Mouse (Mus musculus) left cerebral cortex, postnatal 14 days (tissue): ENCODE data around the gene Olfr728. TPM values are rescaled to one million over a fixed set of nuclear protein-coding genes. Genes with fewer than 3 reads are reported as not detected.

Experiments
- DNase-seq, 2 experiments: peaks; one replicate each; pipeline ENCODE4 v3.0.0; 2021 to 2022; ENCODE audit warnings: low spot score in 2 of 2, mixed read lengths in 1 of 2
- intact Hi-C: fragments of 180-260 bp; cut with DNase I; formaldehyde crosslinking; loops from one replicate; pipeline ENCODE4 v1.15.1; 2025
- long read RNA-seq, 2 experiments: library from polyadenylated mRNA; stranded (forward); transcript quantifications; one replicate each; pipeline ENCODE4 v2.0.0; 2021
- total RNA-seq, 2 experiments: library from RNA; stranded (reverse); gene quantifications; 2 replicates each; pipeline ENCODE4 v1.2.3; 2021

The Olfr728 gene
- total RNA-seq = not detected
- long read RNA-seq, experiment 1 = 0 reads
- long read RNA-seq, experiment 2 = 0 reads

DNA sequence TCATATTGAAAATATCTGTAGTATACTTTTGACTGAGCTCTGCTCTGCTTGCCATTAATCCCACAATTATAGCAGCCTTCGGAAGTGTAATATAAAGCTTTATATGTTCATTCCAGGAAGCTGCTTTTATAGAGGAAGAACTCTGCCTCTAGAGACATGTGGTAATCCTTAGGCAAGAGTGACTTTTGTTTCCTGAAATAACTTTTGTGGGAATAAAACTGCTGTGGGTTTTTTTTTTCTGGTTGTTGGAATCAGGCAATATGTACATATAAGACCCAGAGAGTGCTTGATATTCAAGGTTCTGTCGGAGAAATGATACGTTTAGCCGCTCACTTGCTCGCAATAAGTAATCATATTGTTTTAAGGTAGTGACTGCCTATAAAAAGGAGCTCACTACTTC lies at the start of gene Olfr728:
Olfr728 (minus strand) TSS at position 101 of the 400 bp plus-strand sequence.
- no peak for DNase-seq
- intact Hi-C loops = no loop called here

GRCm38 (mm10) chr14:50188098-50188497 lies 45.6 kb upstream of the Olfr728 start, which contains the start of gene Olfr730:
Gene Olfr730 (minus strand): TSS chr14:50188198.
- DNase-seq = no peak
- intact Hi-C loops = no loop called here

GRCm38 (mm10) chr14:50152810-50153209 lies 10.3 kb upstream of the Olfr728 start, which contains the start of gene Olfr729:
Gene Olfr729 (minus strand): TSS chr14:50152910.
- intact Hi-C loops = no loop called here
- DNase-seq = no peak

- intact Hi-C loops = no loop called here
- no peak for DNase-seq
Observed at GRCm38 (mm10) chr14:50122886-50123285, 19.6 kb downstream of the Olfr728 start, which contains the start of gene Olfr727. Gene Olfr727 (plus strand): TSS chr14:50123186.

- DNase-seq = no peak
- intact Hi-C loops = no loop called here
Observed at GRCm38 (mm10) chr14:50090853-50091252, 51.6 kb downstream of the Olfr728 start, which contains the start of gene Olfr726. Gene Olfr726 (minus strand): TSS chr14:50090953.

Other genes starting within 250 kb of the Olfr728 start
- gene Olfr722, start 240.7 kb downstream of the Olfr728 start, total RNA-seq = not detected
- gene Olfr723, start 210.9 kb downstream of the Olfr728 start, total RNA-seq = not detected
- gene Olfr724, start 179.4 kb downstream of the Olfr728 start, total RNA-seq = not detected
- gene Olfr725, start 102.3 kb downstream of the Olfr728 start, total RNA-seq = not detected
- gene Olfr726, start 51.7 kb downstream of the Olfr728 start, total RNA-seq = not detected
- gene Olfr727, start 19.5 kb downstream of the Olfr728 start, total RNA-seq = not detected
- gene Olfr729, start 10.2 kb upstream of the Olfr728 start, total RNA-seq = not detected
- not detected for gene Olfr730, start 45.5 kb upstream of the Olfr728 start, total RNA-seq
- gene Olfr731, start 99.2 kb upstream of the Olfr728 start, total RNA-seq = not detected
- gene Olfr732, start 141.5 kb upstream of the Olfr728 start, total RNA-seq = not detected
- not detected for gene Olfr733, start 158.8 kb upstream of the Olfr728 start, total RNA-seq
- not detected for gene Olfr734, start 184.1 kb upstream of the Olfr728 start, total RNA-seq
- gene Olfr735, start 206.2 kb upstream of the Olfr728 start, total RNA-seq = not detected
- gene Tlr11, start 215.2 kb upstream of the Olfr728 start, total RNA-seq = not detected
- gene Olfr736, start 238.5 kb upstream of the Olfr728 start, total RNA-seq = not detected